Mouse (Mus musculus) E14TG2a.4 (cell line): Measurements from ENCODE around the gene Dnase2b.

ENCODE experiments used
- H3K27me3 ChIP-seq: 2 replicates; pipeline ENCODE4 v1.6.1; 2014; ENCODE audit warnings: low read length, control low read depth; ENCODE audit not compliant: insufficient read depth
- H3K36me3 ChIP-seq: 2 replicates; pipeline ENCODE4 v1.6.1; 2014; ENCODE audit warnings: low read length, control low read depth; ENCODE audit not compliant: insufficient read depth
- H3K4me1 ChIP-seq: replicated peaks from 2 replicates; pipeline ENCODE4 v1.6.1; 2014; ENCODE audit warnings: low read depth, low read length, control low read depth
- H3K4me3 ChIP-seq: replicated peaks from 2 replicates; pipeline ENCODE4 v1.5.1; 2014; ENCODE audit warnings: mild to moderate bottlenecking, low read length
- H3K9me3 ChIP-seq: 2 replicates; pipeline ENCODE4 v1.6.1; 2014; ENCODE audit warnings: low read length, control low read depth
- CTCF ChIP-seq: conservative IDR thresholded peaks from 2 replicates; pipeline ENCODE4 v1.5.1; 2014; ENCODE audit warnings: low read length
- NANOG ChIP-seq: IDR thresholded peaks from 2 replicates; pipeline ENCODE4 v1.6.1; 2014; ENCODE audit warnings: borderline replicate concordance, low read length, mixed read lengths
- POU5F1 ChIP-seq: IDR thresholded peaks from 2 replicates; pipeline ENCODE4 v1.6.1; 2014; ENCODE audit warnings: low read length, borderline replicate concordance

The Dnase2b gene

DNA sequence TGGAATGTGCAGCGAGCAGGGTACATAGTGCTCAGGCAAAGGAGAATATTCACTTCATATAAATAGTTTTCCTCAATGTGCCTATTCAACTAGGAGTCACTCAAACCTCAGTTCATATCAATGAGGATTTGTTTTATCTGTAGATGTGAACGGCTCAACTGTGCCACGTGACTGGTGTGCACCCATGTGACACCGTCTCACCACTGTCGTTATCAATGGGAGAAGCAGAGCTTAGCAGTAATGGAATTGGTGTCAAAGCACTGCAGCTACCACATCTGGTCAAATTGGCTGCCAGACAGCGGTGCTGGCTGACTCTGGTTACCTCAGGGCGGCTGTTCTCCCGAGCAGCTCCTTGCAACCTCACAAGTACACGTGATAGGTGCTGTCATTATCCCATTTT, 10.7 kb downstream of the Dnase2b start:
- H3K4me3 ChIP-seq: no peak overlapping the region
- no peaks in the 10 kb centered on the region for H3K27me3 ChIP-seq
- no peaks in the 10 kb centered on the region for H3K9me3 ChIP-seq
- peaks cover 11% of the 10 kb centered on the region for H3K4me1 ChIP-seq
- H3K36me3 ChIP-seq: no peaks in the 10 kb centered on the region
- TF ChIP-seq POU5F1: no peak
- TF ChIP-seq CTCF: no peak
- no peak for TF ChIP-seq NANOG

DNA sequence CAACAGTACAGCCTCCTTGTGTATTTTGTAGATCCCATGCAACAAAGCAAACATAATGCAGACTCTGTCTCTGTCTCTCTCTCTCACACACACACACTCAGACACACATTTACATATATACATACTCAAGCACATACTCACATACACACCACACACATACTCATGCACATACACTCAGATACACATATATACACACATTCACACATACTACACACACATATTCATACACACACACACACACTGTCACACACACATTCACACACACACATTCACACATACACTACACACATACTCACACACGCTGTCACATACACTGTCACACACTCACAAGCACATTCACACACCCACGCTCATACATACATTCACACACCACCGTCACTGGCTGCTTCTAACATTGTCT, 12.9 kb downstream of the Dnase2b start:
- no peaks in the 10 kb centered on the region for H3K27me3 ChIP-seq
- no peaks in the 10 kb centered on the region for H3K9me3 ChIP-seq
- no peak for TF ChIP-seq POU5F1
- no peak for TF ChIP-seq NANOG
- TF ChIP-seq CTCF: no peak
- no peaks in the 10 kb centered on the region for H3K36me3 ChIP-seq
- H3K4me3 ChIP-seq: no peak overlapping the region
- H3K4me1 ChIP-seq: no peaks in the 10 kb centered on the region

DNA sequence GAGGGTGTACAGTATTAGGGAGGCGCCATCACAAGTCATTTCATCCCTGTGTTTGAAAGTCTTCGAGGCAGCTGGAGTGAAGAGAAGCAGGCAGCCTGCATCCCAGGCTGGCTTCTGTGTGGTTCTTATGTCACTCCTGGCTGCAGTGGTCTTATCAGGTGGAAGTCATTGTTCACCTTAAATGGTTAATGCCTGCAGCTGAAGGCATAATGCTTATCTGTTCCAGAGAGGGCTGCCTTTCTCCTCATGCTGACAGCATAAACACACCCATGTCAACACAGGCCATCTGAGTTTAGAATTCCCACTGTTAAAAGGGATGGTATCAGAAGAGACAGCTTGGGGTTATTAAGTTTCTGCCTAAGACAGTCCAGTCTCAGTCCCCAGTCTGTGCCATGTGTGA, 14.2 kb downstream of the Dnase2b start:
- Histone ChIP-seq H3K9me3 (no peaks in the 10 kb centered on the region), H3K4me1 (no peaks in the 10 kb centered on the region), H3K27me3 (no peaks in the 10 kb centered on the region), H3K4me3 (no peak overlapping the region), H3K36me3 (no peaks in the 10 kb centered on the region)
- TF ChIP-seq NANOG: no peak
- no peak for TF ChIP-seq CTCF
- TF ChIP-seq POU5F1: no peak

DNA sequence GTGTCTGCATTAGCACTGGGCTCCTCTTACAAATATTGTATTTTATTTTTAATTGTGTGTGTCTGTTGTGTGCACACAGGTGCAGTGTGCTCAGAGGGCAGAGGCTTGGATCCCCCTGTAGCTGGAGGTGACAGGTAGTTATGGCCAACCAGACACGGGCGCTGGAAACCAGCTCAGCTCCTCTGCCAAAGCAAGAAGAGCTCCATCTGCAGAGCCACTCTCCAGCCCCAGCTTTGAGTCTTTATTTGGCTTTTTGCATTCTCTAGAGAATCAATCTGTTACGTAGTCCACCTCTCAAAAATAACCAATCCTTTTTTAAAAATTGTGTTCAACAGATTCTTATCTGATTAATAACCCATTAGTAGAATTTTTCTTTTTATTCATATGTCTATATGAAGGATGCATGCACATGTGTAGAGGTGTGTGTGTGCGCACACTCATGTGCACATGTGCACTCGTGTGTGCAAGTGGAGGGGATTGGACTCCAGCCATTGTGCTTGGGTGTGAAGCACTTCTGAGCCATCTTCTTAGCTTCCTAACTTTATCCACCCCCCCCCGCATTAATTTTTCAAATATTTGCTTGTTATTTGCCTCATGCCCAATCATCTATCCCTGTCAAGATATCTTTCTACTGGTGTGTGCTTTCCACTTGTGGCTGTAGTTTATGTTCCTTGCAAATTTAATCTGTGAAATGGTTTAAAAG, 16.0 kb downstream of the Dnase2b start:
- no peak overlapping the region for H3K4me3 ChIP-seq
- no peak for TF ChIP-seq POU5F1
- TF ChIP-seq NANOG: no peak
- no peak for TF ChIP-seq CTCF
- no peaks in the 10 kb centered on the region for H3K9me3 ChIP-seq
- no peaks in the 10 kb centered on the region for H3K4me1 ChIP-seq
- no peaks in the 10 kb centered on the region for H3K36me3 ChIP-seq
- H3K27me3 ChIP-seq: no peaks in the 10 kb centered on the region

DNA sequence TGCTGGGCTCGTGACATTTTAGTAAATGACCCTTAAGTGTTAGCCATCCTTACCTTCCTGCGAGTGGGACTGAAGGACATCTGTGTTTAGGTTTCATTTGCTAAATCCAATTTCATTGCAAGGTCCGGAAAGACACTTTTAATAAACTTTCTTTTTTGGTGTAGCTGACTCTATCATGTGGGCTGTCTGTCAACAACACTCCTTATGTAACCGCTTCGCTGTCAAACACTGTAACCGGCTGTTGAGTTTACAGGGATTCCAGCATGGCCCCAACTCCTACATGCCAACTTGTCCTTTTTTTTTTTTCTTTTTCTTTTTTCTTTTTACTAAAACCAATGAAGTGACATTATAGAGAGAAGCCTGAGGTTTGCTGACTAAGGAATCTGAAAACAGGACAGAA, 17.0 kb downstream of the Dnase2b start:
- Histone ChIP-seq H3K4me3 (no peak overlapping the region), H3K9me3 (no peaks in the 10 kb centered on the region), H3K27me3 (no peaks in the 10 kb centered on the region), H3K4me1 (no peaks in the 10 kb centered on the region), H3K36me3 (no peaks in the 10 kb centered on the region)
- TF ChIP-seq CTCF (no peak), NANOG (no peak), POU5F1 (no peak)

DNA sequence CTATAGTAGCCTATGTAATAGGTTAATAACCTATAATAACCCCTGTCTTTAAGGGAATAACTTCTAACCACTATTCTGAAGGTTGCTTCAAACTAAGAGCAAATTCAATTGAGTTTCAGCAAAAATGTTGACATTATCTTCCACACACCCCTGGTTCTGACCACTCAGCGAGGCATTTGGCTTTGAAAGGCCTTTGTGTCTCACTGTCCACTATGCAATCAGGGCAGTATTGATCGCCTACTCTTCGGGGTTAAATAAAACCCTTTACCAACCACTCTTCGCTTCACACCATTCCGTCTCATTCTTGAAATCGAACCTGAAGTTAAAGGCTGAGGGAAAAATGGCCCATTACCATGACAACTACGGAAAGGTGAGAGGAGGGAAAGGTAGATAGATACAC, 18.5 kb downstream of the Dnase2b start:
- H3K27me3 ChIP-seq: no peaks in the 10 kb centered on the region
- H3K36me3 ChIP-seq: no peaks in the 10 kb centered on the region
- H3K4me1 ChIP-seq: no peaks in the 10 kb centered on the region
- H3K9me3 ChIP-seq: no peaks in the 10 kb centered on the region
- H3K4me3 ChIP-seq: no peak overlapping the region
- TF ChIP-seq NANOG: no peak
- TF ChIP-seq CTCF: no peak

DNA sequence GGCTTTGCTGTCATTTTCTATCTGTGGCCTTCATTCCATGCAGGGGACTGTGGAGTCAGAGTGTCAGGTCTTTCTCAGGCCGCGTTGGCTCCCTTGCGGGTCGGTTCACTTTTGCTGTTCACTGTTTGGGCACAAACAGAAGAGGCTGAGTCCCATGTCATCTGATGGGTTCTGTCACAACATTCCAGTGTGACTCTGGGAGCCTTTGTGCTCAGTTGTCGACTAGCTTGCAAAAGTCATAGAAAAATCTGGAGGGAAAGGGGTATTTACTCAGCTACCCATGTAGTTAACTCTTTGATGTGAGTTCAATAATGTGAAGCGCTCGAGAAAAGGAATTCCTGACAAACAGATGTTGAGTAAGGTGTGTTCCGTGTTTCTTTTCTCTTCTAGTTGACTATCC, 19.0 kb downstream of the Dnase2b start:
- Histone ChIP-seq H3K4me3 (no peak overlapping the region), H3K4me1 (no peaks in the 10 kb centered on the region), H3K36me3 (no peaks in the 10 kb centered on the region), H3K9me3 (no peaks in the 10 kb centered on the region), H3K27me3 (no peaks in the 10 kb centered on the region)
- TF ChIP-seq POU5F1: no peak
- TF ChIP-seq CTCF: no peak
- TF ChIP-seq NANOG: no peak

DNA sequence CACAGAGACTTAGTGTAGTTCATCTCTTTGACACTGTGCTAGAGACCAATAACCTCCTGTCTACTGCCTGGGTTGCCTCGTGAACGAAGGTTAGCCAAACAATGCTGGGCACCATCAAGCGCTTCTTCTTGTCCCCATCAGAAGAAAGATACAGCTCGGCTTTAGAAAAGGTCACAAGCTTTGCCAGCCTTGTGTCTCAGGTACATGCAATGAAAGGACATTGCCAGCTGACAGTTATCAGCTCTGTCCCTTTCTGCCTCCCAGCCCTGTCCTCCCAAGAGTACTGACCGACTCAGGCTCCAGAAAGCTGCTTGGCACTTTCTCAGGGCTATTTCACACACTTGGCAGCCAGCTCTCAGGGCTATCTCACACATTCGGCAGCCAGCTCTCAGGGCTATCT, 20.0 kb downstream of the Dnase2b start:
- Histone ChIP-seq H3K36me3 (no peaks in the 10 kb centered on the region), H3K27me3 (no peaks in the 10 kb centered on the region), H3K9me3 (no peaks in the 10 kb centered on the region), H3K4me1 (no peaks in the 10 kb centered on the region), H3K4me3 (no peak overlapping the region)
- TF ChIP-seq CTCF (no peak), NANOG (no peak)

DNA sequence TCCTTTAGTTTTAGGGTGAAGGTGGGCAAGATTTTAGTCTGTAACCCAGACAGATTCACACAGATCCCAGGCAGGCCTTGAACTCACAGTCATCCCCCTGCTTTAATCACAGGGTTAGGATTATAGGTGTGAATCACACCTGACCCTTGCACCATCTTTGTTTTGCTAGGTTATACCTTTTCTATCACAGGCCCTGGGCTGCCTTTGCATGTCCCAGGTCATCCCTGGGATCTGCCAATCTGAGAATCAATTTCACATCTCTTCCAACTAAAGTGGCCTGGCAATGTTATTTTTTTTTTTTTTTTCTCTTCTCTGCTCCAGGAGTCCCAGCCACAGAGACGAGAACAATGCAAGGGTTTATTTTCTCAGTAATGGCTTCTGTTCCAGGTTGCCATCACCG, 23.8 kb downstream of the Dnase2b start:
- no peaks in the 10 kb centered on the region for H3K9me3 ChIP-seq
- no peaks in the 10 kb centered on the region for H3K27me3 ChIP-seq
- TF ChIP-seq POU5F1 (no peak), NANOG (no peak), CTCF (no peak)
- no peaks in the 10 kb centered on the region for H3K36me3 ChIP-seq
- H3K4me1 ChIP-seq: no peaks in the 10 kb centered on the region
- H3K4me3 ChIP-seq: no peak overlapping the region
